Mouse (Mus musculus) kidney, adult 2 months (tissue): ENCODE measurements at regions not wholly inside any gene's neighbourhood (a gene's known extent, or its start where the extent isn't known, plus 50 kb on each side); places are given as distances from the start of the nearest gene placed in this dataset.

ENCODE experiments used
- CTCF ChIP-seq: fragments of 200-500 bp; conservative IDR thresholded peaks from 2 replicates; pipeline ENCODE4 v1.5.1; 2011; ENCODE audit warnings: low read depth, mild to moderate bottlenecking, control low read depth, low read length, moderate library complexity, mixed read lengths; ENCODE audit not compliant: insufficient read depth, insufficient read length
- POLR2A ChIP-seq: fragments of 200-500 bp; IDR thresholded peaks from one replicate; pipeline ENCODE4 v1.6.1; 2011; ENCODE audit warnings: low read depth, low read length, control low read depth

DNA sequence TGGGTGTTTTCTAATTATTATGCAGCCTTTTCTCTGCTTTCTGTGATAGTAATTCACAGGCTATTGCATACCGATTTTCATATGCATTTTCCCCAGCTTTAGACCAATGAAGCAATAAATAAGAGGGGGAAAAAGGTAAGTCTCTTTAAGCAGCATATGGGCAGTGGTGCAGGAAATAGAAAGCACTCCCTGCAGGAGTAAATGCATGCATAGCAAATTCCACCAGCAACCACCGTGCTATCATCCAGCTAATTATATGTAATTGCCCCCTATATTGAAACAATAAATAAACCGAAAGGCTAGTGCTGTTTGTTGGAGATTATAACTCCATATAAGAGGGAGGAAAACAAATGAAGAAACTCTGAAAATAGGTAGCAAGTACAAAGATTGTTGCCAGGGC is 790.1 kb downstream of the Galc start:
- TF ChIP-seq CTCF (no peak), POLR2A (no peak)
